Mouse (Mus musculus) intestine, embryonic 14.5 days (tissue): ENCODE data around the gene Gm28845. TPM values are rescaled to one million over a fixed set of nuclear protein-coding genes. Genes with fewer than 3 reads are reported as not detected.

Source experiments
- ATAC-seq: fragments of 200-750 bp; cut with Nextera tagmentation; replicated peaks from 2 replicates; pipeline ENCODE4 v1.8.0; 2017; ENCODE audit warnings: low read depth, moderate number of reproducible peaks, moderate TSS enrichment, moderate library complexity; ENCODE audit not compliant: low FRiP score, low TSS enrichment
- DNase-seq: peaks from one replicate; pipeline ENCODE4 v3.0.0-alpha.2; 2018; ENCODE audit warnings: low spot score
- H3K27ac ChIP-seq: fragments of 300-500 bp; sonication (generic); 2 replicates; pipeline ENCODE4 v1.5.1; 2014; ENCODE audit warnings: low read depth, mild to moderate bottlenecking, control low read depth
- H3K27me3 ChIP-seq: fragments of 300-500 bp; sonication (generic); replicated peaks from 2 replicates; pipeline ENCODE4 v1.6.1; 2014; ENCODE audit warnings: low read length, control low read depth; ENCODE audit not compliant: control insufficient read depth, insufficient read depth
- H3K36me3 ChIP-seq: fragments of 300-500 bp; sonication (generic); 2 replicates; pipeline ENCODE4 v1.6.1; 2014; ENCODE audit warnings: low read length, control low read depth; ENCODE audit not compliant: control insufficient read depth, insufficient read depth
- H3K4me1 ChIP-seq: fragments of 300-500 bp; sonication (generic); replicated peaks from 2 replicates; pipeline ENCODE4 v1.6.1; 2014; ENCODE audit warnings: low read length, control low read depth, mixed read lengths; ENCODE audit not compliant: control insufficient read depth, insufficient read depth
- H3K4me2 ChIP-seq: fragments of 300-500 bp; sonication (generic); 2 replicates; pipeline ENCODE4 v1.6.1; 2014; ENCODE audit warnings: low read length
- H3K4me3 ChIP-seq: fragments of 300-500 bp; sonication (generic); 2 replicates; pipeline ENCODE4 v1.5.1; 2014; ENCODE audit warnings: low read depth, low read length, control low read depth, mixed read lengths
- H3K9ac ChIP-seq: fragments of 300-500 bp; sonication (generic); 2 replicates; pipeline ENCODE4 v1.6.1; 2014; ENCODE audit warnings: mild to moderate bottlenecking, low read length
- H3K9me3 ChIP-seq: fragments of 300-500 bp; sonication (generic); 2 replicates; pipeline ENCODE4 v1.6.1; 2016; ENCODE audit warnings: low read length, control low read depth; ENCODE audit not compliant: control insufficient read depth
- WGBS: fragments of 180-500 bp; shearing (Covaris S2); extraction: QIAGEN DNeasy Blood & Tissue Kit; methylation state at CpG from one replicate; pipeline ENCODE4 v1.1.7; 2014; 5-methylcytosine and 5-hydroxymethylcytosine counted together
- polyA plus RNA-seq: library from polyadenylated mRNA; unstranded; fragments of >200 nt; fragmentation: Nextera tagmentation; extraction: Ambion mirVana; gene quantifications from 2 replicates; pipeline ENCODE4 v1.2.1, GENCODE M21; 2014

Gm28845 gene
- polyA plus RNA-seq, 1 experiment from 2014 or later = not detected

DNA sequence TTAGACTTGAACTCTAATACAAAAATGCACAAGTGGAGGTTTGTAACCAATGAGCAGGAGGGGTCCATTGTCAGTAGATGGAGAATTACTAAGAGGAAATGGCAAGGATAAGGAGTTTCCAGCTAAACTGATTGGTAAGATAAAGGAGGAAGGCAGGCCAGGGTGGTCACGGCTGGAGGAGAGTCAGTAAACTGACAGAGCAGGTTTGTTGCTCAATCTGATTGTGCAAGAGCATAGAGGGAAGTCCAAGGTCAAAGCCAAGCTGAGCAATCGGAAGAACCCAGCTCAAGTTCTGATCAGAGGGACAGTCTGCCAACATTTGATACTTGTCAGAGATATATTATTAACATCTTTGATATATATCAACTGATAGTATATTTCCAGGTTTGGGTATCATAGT lies 29.0 kb downstream of the Gm28845 start:
- Histone ChIP-seq H3K4me2 (no peak overlapping the region), H3K9me3 (no peaks in the 10 kb centered on the region), H3K27me3 (no peaks in the 10 kb centered on the region), H3K4me1 (no peaks in the 10 kb centered on the region), H3K4me3 (no peak overlapping the region), H3K36me3 (no peaks in the 10 kb centered on the region), H3K27ac (no peak overlapping the region), H3K9ac (no peak overlapping the region)
- no peak for DNase-seq
- no peak for ATAC-seq
- WGBS = 55% methylated on average over 2 of the region's 2 CpGs

DNA sequence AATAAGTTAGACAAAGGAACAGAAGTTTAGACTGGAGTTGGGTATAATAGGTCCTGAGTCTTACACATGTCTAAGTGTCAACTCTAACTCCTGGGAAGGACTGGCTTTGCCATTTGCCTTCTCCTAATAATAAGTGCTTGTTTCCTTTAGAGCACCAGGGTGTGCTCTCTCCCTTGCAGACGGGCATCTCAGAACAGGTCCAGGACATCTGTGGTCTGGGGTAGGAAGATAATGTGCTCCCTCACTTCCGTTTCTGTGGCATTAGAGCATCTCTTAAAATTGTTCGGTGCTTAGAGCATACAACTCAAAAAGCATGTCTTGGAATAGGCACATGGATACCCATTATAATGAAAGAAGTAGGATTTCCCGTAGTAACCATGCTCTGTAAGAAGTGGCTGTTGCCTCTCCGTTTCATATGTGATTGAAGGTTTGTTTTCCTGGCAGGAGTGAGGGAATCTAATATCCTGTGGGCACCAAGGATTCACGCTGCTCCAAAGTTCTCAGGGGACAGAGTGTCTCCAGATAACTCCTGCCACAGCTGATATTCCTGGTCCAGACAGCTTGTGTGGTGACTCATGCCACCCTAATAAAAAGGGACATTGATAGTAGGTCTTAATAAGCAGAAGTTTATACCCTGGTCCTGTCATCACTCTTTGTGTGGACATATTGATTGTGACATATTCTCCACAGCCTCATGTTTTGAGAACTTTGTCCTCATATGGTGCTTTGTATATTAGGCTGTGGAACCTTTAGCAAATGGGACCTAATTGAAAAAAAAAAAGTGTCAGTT lies 30.6 kb downstream of the Gm28845 start:
- Histone ChIP-seq H3K4me2 (no peak overlapping the region), H3K9ac (no peak overlapping the region), H3K4me1 (no peaks in the 10 kb centered on the region), H3K27me3 (no peaks in the 10 kb centered on the region), H3K4me3 (no peak overlapping the region), H3K36me3 (no peaks in the 10 kb centered on the region), H3K27ac (no peak overlapping the region), H3K9me3 (no peaks in the 10 kb centered on the region)
- ATAC-seq (no peak), DNase-seq (no peak)
- 78% methylated on average over 6 of the region's 6 CpGs for WGBS

GRCm38 (mm10) chr1:65082188-65082587 lies 37.2 kb downstream of the Gm28845 start, which contains the start of gene Crygb:
Crygb (minus strand) TSS chr1:65082288.
- no peak within 1 kb of the TSS for H3K27ac ChIP-seq
- H3K4me2 ChIP-seq = no peak within 1 kb of the TSS
- WGBS = 35% methylated on average over 7 of the region's 7 CpGs
- H3K9ac ChIP-seq = no peak within 1 kb of the TSS
- H3K27me3 ChIP-seq = no peaks in the 10 kb centered on the region
- ATAC-seq = no peak
- H3K4me3 ChIP-seq = no peak within 1 kb of the TSS
- H3K36me3 ChIP-seq = no peaks in the 10 kb centered on the region
- no peaks in the 10 kb centered on the region for H3K9me3 ChIP-seq
- DNase-seq = no peak
- H3K4me1 ChIP-seq = no peaks in the 10 kb centered on the region

DNA sequence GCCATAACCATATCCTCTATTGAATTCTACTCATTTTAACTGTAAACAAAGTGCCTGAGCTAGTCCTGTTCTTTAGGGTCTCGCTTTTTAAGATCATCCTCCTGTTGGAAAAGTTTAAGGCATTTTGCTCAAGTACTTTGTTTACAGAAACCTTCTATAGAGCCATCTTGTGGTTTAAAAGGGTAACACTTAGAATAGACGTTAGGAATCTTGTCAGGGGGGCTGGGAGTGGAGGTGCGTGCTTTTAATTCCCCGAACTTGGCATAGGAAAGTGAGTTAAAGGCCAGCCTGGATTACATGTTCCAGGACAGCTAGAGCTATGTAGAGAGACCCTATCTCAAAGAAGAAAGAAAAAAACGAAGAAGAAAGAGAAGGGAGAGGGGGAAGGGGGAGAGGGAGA lies 43.8 kb downstream of the Gm28845 start:
- H3K27ac ChIP-seq = no peak overlapping the region
- WGBS = 15% methylated on average over 5 of the region's 5 CpGs
- H3K27me3 ChIP-seq = no peaks in the 10 kb centered on the region
- H3K9ac ChIP-seq = no peak overlapping the region
- H3K4me3 ChIP-seq = no peak overlapping the region
- ATAC-seq (no peak), DNase-seq (no peak)
- no peaks in the 10 kb centered on the region for H3K9me3 ChIP-seq
- no peak overlapping the region for H3K4me2 ChIP-seq
- no peaks in the 10 kb centered on the region for H3K36me3 ChIP-seq
- no peaks in the 10 kb centered on the region for H3K4me1 ChIP-seq

DNA sequence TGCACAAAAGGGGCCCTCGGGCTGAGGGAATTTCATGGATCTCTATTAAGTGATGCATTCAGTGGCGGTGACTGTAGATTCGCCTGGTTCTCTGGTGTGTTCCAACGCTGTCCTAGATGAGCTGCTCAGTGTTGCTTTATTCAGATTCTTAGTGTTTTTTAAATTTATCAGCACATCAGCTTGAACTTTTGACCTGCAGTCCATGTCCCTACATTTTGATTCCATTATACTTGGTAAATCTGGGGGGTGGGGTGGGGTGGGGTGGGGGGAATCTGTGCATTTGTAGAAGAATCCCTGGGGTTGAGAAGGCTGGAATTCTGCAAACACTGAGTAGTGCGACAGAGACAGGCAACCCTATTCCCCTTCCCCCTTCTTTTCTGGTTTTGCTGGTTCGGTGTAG lies 45.8 kb downstream of the Gm28845 start, which contains the start of gene Crygc:
Crygc (minus strand) TSS at position 101 of the 400 bp plus-strand sequence.
- no peak within 1 kb of the TSS for H3K4me2 ChIP-seq
- H3K9ac ChIP-seq = no peak within 1 kb of the TSS
- no peak within 1 kb of the TSS for H3K4me3 ChIP-seq
- no peaks in the 10 kb centered on the region for H3K4me1 ChIP-seq
- no peak within 1 kb of the TSS for H3K27ac ChIP-seq
- no peaks in the 10 kb centered on the region for H3K9me3 ChIP-seq
- DNase-seq (no peak), ATAC-seq (no peak)
- 62% methylated on average over 6 of the region's 6 CpGs for WGBS
- H3K36me3 ChIP-seq = no peaks in the 10 kb centered on the region
- H3K27me3 ChIP-seq = no peaks in the 10 kb centered on the region

GRCm38 (mm10) chr1:65067842-65068241 lies 51.5 kb downstream of the Gm28845 start:
- no peaks in the 10 kb centered on the region for H3K4me1 ChIP-seq
- no peaks in the 10 kb centered on the region for H3K36me3 ChIP-seq

GRCm38 (mm10) chr1:65064201-65064600 lies 55.2 kb downstream of the Gm28845 start:
- no peak for ATAC-seq
- Histone ChIP-seq H3K27me3 (no peaks in the 10 kb centered on the region), H3K4me2 (no peak overlapping the region), H3K9ac (no peak overlapping the region), H3K9me3 (no peaks in the 10 kb centered on the region), H3K36me3 (no peaks in the 10 kb centered on the region), H3K4me3 (no peak overlapping the region), H3K27ac (no peak overlapping the region), H3K4me1 (no peaks in the 10 kb centered on the region)
- no peak for DNase-seq
- WGBS = 89% methylated on average over 15 of the region's 15 CpGs

More at GRCm38 (mm10) chr1:65067842-65068241, 51.5 kb downstream of the Gm28845 start:
- ATAC-seq (no peak), DNase-seq (no peak)
- H3K9me3 ChIP-seq = no peaks in the 10 kb centered on the region
- no peak overlapping the region for H3K4me2 ChIP-seq
- H3K9ac ChIP-seq = no peak overlapping the region
- no peaks in the 10 kb centered on the region for H3K27me3 ChIP-seq
- no peak overlapping the region for H3K4me3 ChIP-seq
- no peak overlapping the region for H3K27ac ChIP-seq

DNA sequence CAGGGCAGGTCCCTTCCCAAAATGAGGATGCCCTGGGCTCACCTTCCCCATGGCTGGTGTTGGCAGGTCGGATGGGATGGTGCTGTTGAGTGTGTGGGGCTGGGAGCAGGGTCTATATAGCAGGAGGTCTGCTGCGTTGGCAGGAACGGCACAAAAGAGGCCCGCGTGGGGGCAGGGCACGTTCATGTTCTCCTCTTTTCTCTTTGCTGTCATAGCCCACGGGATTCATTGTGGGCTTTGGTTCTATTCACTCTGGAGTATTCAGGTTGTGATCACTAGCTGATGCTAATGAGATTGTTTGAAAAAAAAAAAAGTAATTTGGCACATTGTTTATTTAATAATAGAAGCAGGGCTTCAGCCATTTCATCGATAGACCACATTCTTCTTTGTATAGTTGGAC lies 56.0 kb downstream of the Gm28845 start, which contains the start of gene Crygd:
Crygd (minus strand) TSS at position 101 of the 400 bp plus-strand sequence.
- DNase-seq (no peak), ATAC-seq (no peak)
- Histone ChIP-seq H3K4me1 (no peaks in the 10 kb centered on the region), H3K4me2 (no peak within 1 kb of the TSS), H3K36me3 (no peaks in the 10 kb centered on the region), H3K9me3 (no peaks in the 10 kb centered on the region), H3K4me3 (no peak within 1 kb of the TSS), H3K27ac (no peak within 1 kb of the TSS), H3K9ac (no peak within 1 kb of the TSS), H3K27me3 (no peaks in the 10 kb centered on the region)
- 88% methylated on average over 8 of the region's 8 CpGs for WGBS

DNA sequence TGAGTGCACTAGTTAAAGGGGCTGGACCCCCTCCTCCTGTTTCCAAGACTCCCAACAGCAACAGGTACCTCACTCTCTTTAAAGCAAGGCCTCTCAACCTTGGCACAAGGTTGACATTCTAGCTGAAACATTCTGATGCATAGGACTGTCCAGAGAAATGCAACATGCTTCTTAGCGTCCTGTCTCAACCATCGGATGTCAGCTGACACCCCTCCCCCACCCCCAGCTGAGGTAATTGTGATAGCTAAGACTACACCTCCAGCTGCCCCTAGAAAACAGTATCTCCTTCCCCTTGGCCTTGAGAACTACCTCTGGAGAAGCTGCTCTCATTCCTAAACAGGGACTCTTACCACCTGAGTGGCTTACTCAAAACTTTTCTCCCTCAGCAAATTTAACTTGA lies 67.2 kb downstream of the Gm28845 start:
- Histone ChIP-seq H3K9me3 (0 out of 2 replicates have a peak, but pooled peaks cover 4% of the 10 kb centered on the region), H3K27ac (no peak overlapping the region), H3K4me1 (no peaks in the 10 kb centered on the region), H3K9ac (no peak overlapping the region), H3K27me3 (no peaks in the 10 kb centered on the region), H3K4me2 (no peak overlapping the region), H3K4me3 (no peak overlapping the region), H3K36me3 (no peaks in the 10 kb centered on the region)
- DNase-seq (no peak), ATAC-seq (no peak)
- 32% methylated on average over 2 of the region's 2 CpGs for WGBS
